Mouse (Mus musculus): Measurements from ENCODE around the gene Bpifb9b. TPM values are rescaled to one million over a fixed set of nuclear protein-coding genes. Genes with fewer than 3 reads are reported as not detected.
A peak's percentile ranks its signal among the peaks of the same experiment; 100 is the strongest.
"Not testable (repeated sequence)": the region's sequence is repeated elsewhere in the genome, so short reads cannot be mapped to it uniquely, and the experiment has no call there.

The Bpifb9b gene
- total RNA-seq (2022), result not detected

DNA sequence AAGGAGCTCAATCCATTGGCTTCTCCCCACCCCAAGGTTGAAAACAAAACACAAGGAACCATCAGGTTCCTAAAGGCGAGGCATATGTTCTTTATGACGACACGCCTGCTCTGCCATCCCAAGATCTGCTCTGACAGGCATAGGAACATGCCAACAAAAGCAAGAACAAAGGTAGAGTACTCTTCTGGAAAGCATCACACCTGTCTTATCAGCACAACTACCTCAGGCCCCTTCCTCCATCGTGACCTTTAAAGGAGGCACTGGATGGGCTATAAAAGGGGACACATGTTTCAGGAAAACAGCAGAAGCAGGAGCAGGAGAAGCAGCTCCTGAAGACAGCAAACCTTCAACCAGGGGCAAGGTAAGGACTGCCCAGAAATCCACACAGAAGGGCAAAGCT lies at the start of gene Bpifb9b:
Gene Bpifb9b, plus strand, starts transcription at position 301 of the 400 bp plus-strand sequence.
- DNase-seq (ENCODE audit: low spot score), result not testable (repeated sequence)

DNA sequence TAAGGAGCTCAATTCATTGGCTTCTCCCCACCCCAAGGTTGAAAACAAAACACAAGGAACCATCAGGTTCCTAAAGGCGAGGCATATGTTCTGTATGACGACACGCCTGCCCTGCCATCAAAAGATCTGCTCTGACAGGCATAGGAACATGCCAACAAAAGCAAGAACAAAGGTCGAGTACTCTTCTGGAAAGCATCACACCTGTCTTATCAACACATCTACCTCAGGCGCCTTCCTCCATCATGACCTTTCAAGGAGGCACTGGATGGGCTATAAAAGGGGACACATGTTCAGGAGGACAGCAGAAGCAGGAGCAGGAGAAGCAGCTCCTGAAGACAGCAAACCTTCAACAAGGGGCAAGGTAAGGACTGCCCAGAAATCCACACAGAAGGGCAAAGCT lies 49.5 kb upstream of the Bpifb9b start, which contains the start of gene Bpifb9a:
Gene Bpifb9a, plus strand, starts transcription at position 301 of the 400 bp plus-strand sequence.
- DNase-seq (ENCODE audit: low spot score), result not testable (repeated sequence)

GRCm38 (mm10) chr2:154264397-154264796 lies 42.6 kb upstream of the Bpifb9b start:
- not testable (repeated sequence) for DNase-seq (ENCODE audit: low spot score)

- DNase-seq (ENCODE audit: low spot score), result not testable (repeated sequence)
Observed at GRCm38 (mm10) chr2:154291866-154292265, 15.2 kb upstream of the Bpifb9b start.

- no peak for DNase-seq (ENCODE audit: low spot score)
Observed at GRCm38 (mm10) chr2:154292833-154293232, 14.2 kb upstream of the Bpifb9b start.

- DNase-seq (ENCODE audit: low spot score), result peak; percentile 6
Observed at GRCm38 (mm10) chr2:154294746-154295145, 12.3 kb upstream of the Bpifb9b start.

DNA sequence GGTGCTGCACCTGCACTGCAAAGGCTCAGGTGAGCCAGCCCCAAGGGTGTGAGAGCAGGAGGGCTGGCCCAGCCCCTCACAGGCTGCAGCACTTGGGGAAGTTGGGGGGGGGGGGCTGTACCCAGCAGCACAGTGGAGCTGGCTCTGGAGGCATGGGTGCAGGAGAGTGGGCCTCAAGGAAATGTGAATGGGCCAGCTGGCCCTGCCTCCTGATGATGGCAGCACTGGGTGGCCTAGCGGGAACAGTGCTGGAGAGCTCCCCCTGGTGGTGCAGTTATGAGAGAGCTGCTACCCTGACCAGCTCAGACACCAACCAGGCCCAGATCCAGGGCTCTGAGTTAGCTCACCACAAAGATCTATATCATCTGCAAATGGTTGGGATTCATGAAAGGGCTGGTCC lies 6.5 kb upstream of the Bpifb9b start:
- DNase-seq (ENCODE audit: low spot score), result peak; percentile 14

DNA sequence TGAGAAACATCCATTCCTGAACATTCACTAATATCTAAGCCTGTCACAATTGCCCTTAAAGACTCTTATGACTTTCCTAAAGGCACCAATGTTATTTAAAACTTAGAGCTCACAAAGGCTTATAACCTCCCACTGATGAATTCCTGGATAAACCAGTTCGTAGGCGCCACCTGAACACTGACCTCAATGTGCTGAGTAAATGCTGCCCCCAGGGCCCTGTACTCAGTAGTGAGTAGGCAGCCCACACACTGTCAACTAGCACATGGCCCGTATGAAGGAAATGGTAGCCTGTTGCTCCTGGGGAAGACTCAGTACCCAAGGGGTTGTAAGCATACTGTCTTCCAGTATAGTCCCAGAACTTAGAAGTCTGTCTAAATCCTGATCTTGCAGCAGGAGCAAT lies 5.3 kb upstream of the Bpifb9b start:
- no peak for DNase-seq (ENCODE audit: low spot score)

DNA sequence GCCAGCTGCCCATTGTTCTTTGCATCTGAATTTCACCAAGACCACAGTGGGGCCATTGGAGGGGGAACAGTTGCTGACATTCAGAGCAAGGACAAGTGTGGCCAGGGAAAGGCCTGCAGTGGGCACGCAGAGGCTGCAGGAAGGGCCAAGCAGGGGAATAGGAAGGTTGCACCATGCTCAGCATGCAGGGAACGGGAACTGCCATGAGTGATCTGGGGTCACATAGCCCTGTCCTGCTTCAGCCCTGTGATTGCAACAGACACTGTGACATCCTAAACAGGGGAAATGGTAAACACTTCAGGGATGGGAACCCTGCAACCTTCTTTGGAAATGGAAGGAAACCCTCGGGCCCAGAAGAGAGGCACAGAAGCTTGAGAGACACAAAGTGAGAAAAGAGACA lies 2.4 kb upstream of the Bpifb9b start:
- DNase-seq (ENCODE audit: low spot score), result not testable (repeated sequence)

DNA sequence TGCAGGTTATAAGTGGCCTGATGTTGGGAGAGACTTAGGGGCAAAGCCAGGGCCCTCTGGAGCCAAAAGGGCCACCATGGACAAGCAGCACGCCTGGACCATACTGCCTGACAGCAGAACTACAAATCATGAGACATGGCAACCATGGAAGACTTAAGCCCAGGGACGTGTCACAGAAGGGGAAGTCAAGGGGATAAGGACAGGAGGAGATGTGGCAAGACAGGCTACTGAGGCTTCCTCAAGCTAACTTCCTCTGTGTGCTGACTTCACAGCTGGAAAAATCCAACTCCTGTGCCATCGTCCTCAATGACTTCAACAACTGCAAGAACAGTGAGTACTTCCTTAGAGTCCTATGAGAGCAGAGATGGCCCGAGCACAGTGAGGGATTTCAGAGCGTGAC lies 6.7 kb downstream of the Bpifb9b start:
- not testable (repeated sequence) for DNase-seq (ENCODE audit: low spot score)

DNA sequence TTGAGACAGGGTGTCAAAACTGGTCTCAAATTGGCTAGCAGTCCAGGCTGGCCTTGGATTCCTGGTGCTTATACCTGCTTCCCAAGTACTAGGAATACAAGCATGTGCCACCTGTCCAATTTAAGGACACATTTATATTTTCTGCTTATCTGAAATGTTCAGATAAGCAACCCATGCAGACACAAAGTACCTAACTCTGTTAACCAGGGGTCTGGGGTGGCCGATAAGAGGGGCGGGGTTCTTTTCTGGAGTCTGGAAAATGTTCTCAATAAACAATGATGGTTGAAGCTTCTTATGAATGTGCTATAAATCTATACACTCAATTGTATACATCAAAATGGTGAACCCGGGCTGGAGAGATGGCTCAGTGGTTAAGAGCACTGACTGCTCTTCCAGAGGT lies 19.8 kb downstream of the Bpifb9b start:
- DNase-seq (ENCODE audit: low spot score), result no peak

- no peak for DNase-seq (ENCODE audit: low spot score)
Observed at GRCm38 (mm10) chr2:154335572-154335971, 28.5 kb downstream of the Bpifb9b start.

- no peak for DNase-seq (ENCODE audit: low spot score)
Observed at GRCm38 (mm10) chr2:154338161-154338560, 31.1 kb downstream of the Bpifb9b start.

DNA sequence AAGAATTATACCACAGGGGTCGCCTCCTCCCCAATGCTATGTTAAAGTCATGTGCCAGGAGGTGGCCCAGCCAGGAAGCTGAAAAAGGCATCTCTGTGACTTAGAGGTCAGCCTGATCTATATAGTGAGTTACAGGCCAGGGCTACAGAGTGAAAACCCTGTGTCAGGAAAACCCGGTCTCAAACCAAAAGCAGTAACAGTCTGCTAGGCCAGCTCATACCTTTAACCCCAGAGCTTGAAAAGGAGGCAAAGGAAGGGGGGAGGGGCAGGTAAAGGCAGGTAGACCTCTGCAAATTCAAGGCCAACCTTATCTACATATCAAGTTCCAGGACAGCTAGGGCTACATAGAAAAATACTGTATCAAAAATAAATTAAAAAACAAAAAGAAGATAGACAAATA lies 32.3 kb downstream of the Bpifb9b start:
- DNase-seq (ENCODE audit: low spot score), result no peak

- DNase-seq (ENCODE audit: low spot score), result no peak
Observed at GRCm38 (mm10) chr2:154348152-154348551, 41.1 kb downstream of the Bpifb9b start.

DNA sequence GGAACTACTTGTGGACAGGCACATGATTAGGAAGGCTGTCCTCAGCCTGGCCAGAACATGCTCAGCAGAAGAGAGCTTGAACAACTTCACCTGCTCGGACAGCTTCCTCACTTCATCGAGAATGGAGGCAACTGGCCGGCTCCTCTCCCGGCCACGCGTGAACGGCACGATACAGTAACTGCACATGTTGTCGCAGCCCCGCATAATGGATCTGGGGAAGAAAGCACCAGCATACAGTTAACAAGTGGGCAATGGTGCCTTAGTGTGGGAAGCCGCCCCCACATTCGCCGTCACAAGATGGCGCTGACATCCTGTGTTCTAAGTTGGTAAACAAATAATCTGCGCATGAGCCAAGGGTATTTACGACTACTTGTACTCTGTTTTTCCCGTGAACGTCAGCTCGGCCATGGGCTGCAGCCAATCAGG lies 47.0 kb downstream of the Bpifb9b start:
- DNase-seq (ENCODE audit: low spot score), result not testable (repeated sequence)

DNA sequence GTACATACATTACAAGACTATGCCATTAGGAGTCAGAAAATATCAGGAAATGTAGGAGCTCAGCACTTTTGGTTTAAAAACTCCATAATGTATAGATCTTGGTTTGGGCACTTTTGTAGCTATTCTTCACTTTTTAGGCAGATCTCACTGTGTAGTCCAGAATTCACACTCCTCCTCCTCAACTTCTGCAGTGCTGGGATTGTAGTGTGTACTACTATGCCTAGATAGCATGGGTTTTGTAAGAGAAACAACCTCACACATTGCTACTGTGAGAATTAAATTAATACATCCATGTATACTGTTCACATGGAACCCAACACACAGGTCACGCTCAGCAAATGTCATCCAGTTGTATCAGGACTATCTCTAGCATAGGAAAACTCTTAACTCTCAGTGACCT lies 60.5 kb downstream of the Bpifb9b start:
- no peak for DNase-seq (ENCODE audit: low spot score)

Other genes starting within 250 kb of the Bpifb9b start
- not detected for gene Bpifa3, start 176.9 kb upstream of the Bpifb9b start, total RNA-seq (2022)
- gene Bpifa1, start 164.3 kb upstream of the Bpifb9b start, total RNA-seq (2022), result 10 to 100 TPM in 1 of 4 experiments, not detected in 3; 56.2 TPM
- gene Bpifa5, start 144.6 kb upstream of the Bpifb9b start, total RNA-seq (2022), result not detected
- gene Bpifb1, start 116.4 kb upstream of the Bpifb9b start, total RNA-seq (2022), result under 1 TPM in 2 of 4 experiments, not detected in 2; 0.16 to 0.55 TPM
- gene Bpifb5, start 83.5 kb upstream of the Bpifb9b start, total RNA-seq (2022), result not detected
- not detected for gene Bpifb9a, start 49.4 kb upstream of the Bpifb9b start, total RNA-seq (2022)
- gene Cdk5rap1, start 65.8 kb downstream of the Bpifb9b start, total RNA-seq (2022), result 10 to 100 TPM; 17.0 to 21.7 (median 20.5) TPM
- gene Snta1, start 100.9 kb downstream of the Bpifb9b start, total RNA-seq (2022), result 10 to 100 TPM; 69.1 to 74.1 (median 72.8) TPM
- 10 to 100 TPM; 11.6 to 22.2 (median 16.0) TPM for gene Cbfa2t2, start 129.3 kb downstream of the Bpifb9b start, total RNA-seq (2022)
- not detected for gene 1700003F12Rik, start 239.9 kb downstream of the Bpifb9b start, total RNA-seq (2022)
- not detected for gene Actl10, start 244.5 kb downstream of the Bpifb9b start, total RNA-seq (2022)